Mouse (Mus musculus): Measurements from ENCODE around the gene Kat8.
A peak's percentile ranks its signal among the peaks of the same experiment; 100 is the strongest.

Gene Kat8

GRCm38 (mm10) chr7:127898179-127898956, 13.9 kb upstream of the Kat8 start:
- DNase-seq: no peak

DNA sequence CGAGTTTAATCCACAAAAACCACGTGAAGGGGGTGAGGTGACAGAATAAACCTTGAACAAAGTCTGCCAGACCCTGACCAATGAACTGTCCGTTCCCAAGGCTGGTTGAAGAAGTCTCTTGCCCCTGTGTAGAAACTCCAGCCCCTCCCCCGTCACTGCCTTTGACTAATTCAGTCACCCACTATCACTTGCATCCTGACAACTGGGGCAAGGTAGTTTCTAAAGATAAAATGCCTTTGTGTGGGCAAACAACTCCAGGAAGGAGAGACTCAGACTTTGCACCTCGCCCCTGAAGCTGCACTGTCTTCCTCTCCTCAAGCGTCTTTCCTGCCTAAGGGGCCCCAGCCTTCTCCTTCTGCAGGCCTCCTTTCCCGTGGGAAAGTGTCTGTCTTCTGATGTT, 12.3 kb upstream of the Kat8 start:
- DNase-seq: no peak

GRCm38 (mm10) chr7:127901772-127902171, 10.5 kb upstream of the Kat8 start:
- DNase-seq: no peak

DNA sequence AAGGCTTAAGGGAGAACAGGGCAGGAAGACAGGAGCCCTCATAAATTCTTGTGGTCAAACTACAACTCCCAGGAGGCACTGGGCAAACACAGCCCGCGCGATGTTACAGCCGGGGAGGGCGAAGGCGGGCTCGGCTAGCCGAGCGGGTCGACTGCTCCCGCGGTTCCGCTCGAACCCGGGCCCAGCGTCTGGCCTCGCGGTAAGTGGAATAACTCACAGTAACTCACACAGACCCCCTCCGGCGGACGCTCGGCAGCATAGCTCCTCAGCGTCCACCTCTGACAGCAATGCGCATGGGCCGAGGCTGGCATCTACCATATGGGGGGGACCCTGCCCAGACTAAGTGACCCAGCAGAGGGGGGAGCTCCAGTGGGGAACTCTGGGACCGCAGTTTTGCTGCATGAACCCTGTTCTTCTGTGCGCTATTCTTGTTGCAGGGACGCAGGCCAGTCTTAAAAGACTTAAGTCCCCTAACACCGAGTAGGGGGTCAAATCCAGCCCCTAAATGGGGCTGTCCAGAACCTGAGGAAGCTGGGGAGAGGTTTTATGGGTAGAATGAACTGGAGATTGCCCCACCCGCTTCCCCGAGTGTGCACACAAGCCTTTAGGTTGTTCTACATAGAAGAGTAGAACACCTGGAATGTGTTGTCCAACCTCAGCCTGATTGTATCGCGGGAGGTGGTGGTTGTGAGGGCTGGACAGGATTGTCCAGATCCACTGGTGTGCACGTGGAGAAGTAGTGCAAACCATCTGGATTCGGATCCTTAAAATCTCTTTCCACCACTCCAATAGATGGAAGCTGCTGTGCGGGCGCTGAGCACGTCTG, 8.1 kb upstream of the Kat8 start, which contains the start of gene Bckdk:
Gene Bckdk, plus strand, starts transcription at position 112 of the 826 bp plus-strand sequence.
- DNase-seq: peak; percentile 92

- no peak for DNase-seq
Observed at GRCm38 (mm10) chr7:127907939-127908338, 4.4 kb upstream of the Kat8 start.

- DNase-seq: no peak
Observed at GRCm38 (mm10) chr7:127908656-127909055, 3.7 kb upstream of the Kat8 start.

DNA sequence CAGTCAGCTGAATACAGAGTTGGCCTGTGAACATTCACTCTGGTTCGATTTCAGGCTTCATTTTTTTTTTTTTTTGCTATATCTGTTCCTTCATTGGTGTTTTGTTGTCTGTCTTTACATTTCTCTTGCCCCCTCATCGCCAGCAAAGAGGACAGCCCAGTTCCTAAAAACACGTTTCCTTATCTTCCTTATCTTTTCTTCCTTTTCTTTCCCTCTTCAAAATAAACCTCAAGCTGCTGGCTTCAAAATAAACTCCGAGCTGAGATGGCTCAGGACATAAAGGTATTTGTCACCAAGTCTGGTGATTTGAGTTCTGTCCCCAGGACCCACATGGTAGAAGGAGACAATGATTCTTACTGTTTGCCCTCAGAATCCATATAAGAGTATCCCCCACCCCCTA, 622 bp downstream of the Kat8 start:
- DNase-seq: no peak

GRCm38 (mm10) chr7:127915293-127915692, 3.0 kb downstream of the Kat8 start:
- no peak for DNase-seq

- peak; percentile 49 for DNase-seq
Observed at GRCm38 (mm10) chr7:127918203-127918602, 5.9 kb downstream of the Kat8 start.

DNA sequence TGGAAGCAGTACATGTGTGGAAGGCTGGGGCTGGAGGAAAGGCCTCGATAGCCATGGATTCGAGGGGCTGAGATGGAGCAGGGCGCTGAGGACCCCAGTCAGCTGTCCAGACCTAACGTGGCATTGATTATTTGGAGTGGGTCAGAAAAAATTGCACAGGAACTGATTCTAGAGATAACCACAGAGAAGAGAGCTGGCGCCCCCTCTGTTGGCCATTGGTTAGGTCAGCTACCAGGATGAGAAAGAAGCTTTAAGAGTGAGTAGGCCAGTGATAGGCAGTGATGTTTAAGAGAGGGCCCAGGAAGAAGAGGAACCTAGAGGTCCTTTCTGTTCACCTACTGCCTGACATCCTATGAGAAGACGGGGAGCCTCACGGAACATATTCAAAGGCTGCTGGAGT, 7.0 kb downstream of the Kat8 start:
- DNase-seq: no peak

DNA sequence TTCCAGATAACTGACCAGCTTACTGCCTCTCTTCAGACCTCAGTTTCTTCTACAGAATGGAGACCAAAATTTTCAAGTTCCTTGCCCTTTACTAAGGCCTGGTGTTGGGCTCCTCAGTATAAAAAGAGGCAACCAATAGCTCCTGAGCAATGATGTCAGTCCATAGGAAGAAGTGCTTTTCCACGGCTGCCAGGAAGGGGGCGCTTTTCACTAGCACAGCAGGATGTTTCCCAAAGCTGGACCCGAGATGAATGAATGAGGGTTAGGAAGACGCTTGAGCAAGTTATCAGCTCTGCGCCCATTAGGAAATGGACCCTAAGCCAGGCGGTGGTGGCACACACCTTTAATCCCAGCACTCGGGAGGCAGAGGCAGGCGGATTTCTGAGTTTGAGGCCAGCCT, 9.2 kb downstream of the Kat8 start:
- no peak for DNase-seq

DNA sequence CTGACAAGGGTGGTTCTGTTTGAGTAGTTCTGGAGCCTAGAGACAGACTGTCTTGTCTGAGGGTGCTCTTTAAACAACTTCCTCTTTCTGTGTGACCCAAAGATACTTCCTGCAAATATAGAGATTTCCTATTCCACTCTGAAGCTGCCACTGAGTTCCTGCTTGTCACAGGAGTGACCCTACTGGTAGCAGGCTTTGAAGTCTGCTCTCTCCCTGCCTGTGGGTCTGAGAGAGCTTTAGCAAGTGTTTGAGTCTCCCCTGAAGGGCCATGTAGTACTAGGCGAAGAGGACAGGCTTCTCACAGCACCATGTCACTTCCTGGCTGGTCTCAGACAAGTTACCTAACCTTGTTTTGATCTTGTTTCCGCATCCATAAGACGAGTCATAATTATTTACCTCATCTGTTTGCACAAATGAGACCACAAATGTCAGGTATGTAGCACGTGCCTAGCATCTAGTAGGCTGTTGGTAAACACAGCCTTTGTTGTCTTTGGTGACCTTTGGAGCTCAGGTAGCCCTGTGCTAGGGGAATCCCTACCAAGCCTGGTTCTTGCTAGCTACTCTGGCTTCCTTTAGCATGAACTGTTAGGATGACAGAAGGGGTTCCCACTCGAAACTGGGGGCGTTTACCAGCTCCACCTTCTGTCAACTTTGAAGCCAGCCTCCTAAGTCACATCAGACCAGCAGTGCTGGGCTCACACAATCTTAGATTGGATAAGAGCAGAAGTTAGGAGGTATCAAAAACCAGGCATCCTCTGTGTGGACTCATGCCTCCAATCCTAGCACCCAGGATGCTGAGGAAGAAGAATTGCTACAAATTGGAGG, 10.3 kb downstream of the Kat8 start:
- DNase-seq: no peak

DNA sequence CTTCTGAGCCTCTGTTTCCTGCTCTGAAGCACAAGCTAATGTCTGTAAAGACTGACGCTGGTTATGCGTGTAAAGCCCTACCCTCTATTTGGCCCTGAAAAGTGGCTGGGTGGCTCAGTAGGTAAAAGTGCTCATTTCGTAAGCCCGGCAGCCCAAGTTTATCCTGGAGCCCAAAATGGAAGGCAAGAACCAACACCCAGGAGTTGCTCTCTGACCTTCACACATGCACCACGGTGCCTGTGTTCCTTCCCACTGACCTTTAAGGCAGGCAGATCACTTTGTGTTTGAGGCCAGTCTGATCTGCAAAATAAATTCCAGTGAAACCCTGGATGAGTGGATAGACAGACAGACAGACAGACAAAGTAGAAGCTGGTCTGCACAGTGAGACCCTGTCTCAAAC, 11.4 kb downstream of the Kat8 start:
- DNase-seq: no peak

GRCm38 (mm10) chr7:127925252-127925651, 12.9 kb downstream of the Kat8 start:
- no peak for DNase-seq

DNA sequence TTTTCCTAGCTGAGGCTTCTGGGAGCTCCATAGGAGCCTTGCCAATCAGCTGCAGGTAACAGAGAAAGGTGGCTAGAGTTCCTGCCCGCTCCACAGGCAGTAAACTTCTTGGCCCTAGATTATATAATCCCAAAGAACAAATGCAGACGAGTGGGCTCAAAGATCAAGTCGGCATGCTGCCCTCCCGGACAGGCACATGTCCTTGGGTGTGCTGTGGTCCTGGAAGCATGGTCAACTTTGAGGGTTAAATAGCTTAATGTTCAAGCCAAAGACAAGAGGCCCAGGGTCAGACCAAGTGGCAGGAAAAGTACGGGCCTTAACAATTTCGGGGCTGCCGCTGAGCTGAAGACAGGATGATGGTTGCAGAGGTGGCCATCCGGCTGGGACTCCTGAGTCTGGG, 13.8 kb downstream of the Kat8 start:
- no peak for DNase-seq

- no peak for DNase-seq
Observed at GRCm38 (mm10) chr7:127926846-127927245, 14.5 kb downstream of the Kat8 start.

DNA sequence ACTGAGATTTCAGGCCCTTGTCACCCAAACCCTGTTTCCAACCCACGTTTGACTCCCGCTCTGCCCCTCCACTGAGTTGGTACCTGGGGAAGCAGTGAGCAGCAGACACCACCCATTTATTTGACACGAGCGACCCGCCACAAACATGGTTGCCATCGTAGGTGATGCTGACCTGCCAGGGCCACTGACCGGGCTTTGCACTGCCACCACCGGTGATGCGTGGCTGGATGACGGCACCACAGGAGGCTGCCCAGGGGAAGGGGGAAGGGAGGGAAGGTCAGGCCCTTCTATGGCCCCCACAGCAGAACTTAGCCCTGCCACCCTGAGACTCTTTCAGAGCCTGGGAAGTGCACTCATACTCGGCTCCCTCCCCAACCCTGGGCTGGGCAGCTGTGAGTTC, 15.4 kb downstream of the Kat8 start:
- DNase-seq: no peak

DNA sequence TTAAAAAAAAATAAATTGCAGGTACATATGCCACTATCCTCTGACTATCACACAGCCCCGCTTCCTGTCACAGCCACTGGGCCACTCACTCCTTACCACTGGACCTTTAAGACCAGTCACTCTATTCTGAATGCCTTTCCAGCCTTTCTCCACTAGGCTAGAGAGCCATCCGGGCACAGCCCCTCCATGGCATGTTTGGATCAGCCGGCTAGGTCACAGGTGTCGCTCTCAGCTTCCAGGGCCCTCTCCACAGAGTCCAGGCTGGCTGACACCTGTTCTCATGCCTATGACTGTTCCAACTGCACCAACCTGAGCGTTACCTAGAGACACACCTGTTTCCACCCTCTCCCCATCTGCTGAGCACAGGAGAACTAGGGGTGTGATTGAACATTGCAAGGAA, 16.3 kb downstream of the Kat8 start:
- no peak for DNase-seq

GRCm38 (mm10) chr7:127929923-127930322, 17.6 kb downstream of the Kat8 start, which contains the start of gene Prss8:
Prss8 (minus strand) TSS chr7:127930104.
- DNase-seq: peak; percentile 21

- DNase-seq: no peak
Observed at GRCm38 (mm10) chr7:127930636-127931035, 18.3 kb downstream of the Kat8 start.

GRCm38 (mm10) chr7:127931351-127932135, 19.2 kb downstream of the Kat8 start:
- peak; percentile 30 for DNase-seq

Measured in embryo, embryonic 11 days (tissue).